Mouse (Mus musculus) kidney, adult 2 months (tissue): ENCODE results near the gene Dnase1l3. TPM values are rescaled to one million over a fixed set of nuclear protein-coding genes. Genes with fewer than 3 reads are reported as not detected.

Experiments
- DNase-seq: peaks from one replicate; pipeline ENCODE4 v3.0.0; 2021
- H3K27ac ChIP-seq: fragments of 200-500 bp; 2 replicates; pipeline ENCODE4 v1.5.1; 2012; ENCODE audit warnings: low read depth, low read length, control low read depth, inconsistent platforms; ENCODE audit not compliant: insufficient read depth
- H3K27me3 ChIP-seq: fragments of 200-500 bp; replicated peaks from 2 replicates; pipeline ENCODE4 v1.6.1; 2012; ENCODE audit warnings: mild to moderate bottlenecking, moderate library complexity, low read length, inconsistent platforms; ENCODE audit not compliant: control insufficient read depth, insufficient read depth
- H3K36me3 ChIP-seq: fragments of 200-500 bp; 2 replicates; pipeline ENCODE4 v1.6.1; 2012; ENCODE audit warnings: mild to moderate bottlenecking, moderate library complexity, low read length, inconsistent platforms; ENCODE audit not compliant: control insufficient read depth, insufficient read depth
- H3K4me1 ChIP-seq: fragments of 200-500 bp; 2 replicates; pipeline ENCODE4 v1.6.1; 2011; ENCODE audit warnings: low read length; ENCODE audit not compliant: control insufficient read depth, insufficient read depth
- H3K4me3 ChIP-seq: fragments of 200-500 bp; 2 replicates; pipeline ENCODE4 v1.5.1; 2011; ENCODE audit warnings: mild to moderate bottlenecking, low read depth, low read length, control low read depth; ENCODE audit not compliant: insufficient read depth
- CTCF ChIP-seq: fragments of 200-500 bp; conservative IDR thresholded peaks from 2 replicates; pipeline ENCODE4 v1.5.1; 2011; ENCODE audit warnings: low read depth, mild to moderate bottlenecking, control low read depth, low read length, moderate library complexity, mixed read lengths; ENCODE audit not compliant: insufficient read depth, insufficient read length
- POLR2A ChIP-seq: fragments of 200-500 bp; IDR thresholded peaks from one replicate; pipeline ENCODE4 v1.6.1; 2011; ENCODE audit warnings: low read depth, low read length, control low read depth
- WGBS: fragments of 180-500 bp; shearing (Covaris S2); methylation state at CpG from one replicate; pipeline ENCODE4 v1.1.7; 2018; 5-methylcytosine and 5-hydroxymethylcytosine counted together
- polyA plus RNA-seq: library from polyadenylated mRNA; depleted of rRNA; stranded (reverse); fragments of >200 nt; gene quantifications from 2 replicates; pipeline ENCODE4 v1.2.3, GENCODE M21; 2012

The Dnase1l3 gene
- polyA plus RNA-seq, 1 experiment: 3.0 TPM

- Histone ChIP-seq H3K27ac (peak overlapping the region; percentile 18; the same call in 1 of the 2 replicates), H3K36me3 (no peaks in the 10 kb centered on the region), H3K27me3 (no peaks in the 10 kb centered on the region), H3K4me1 (peaks cover 4% of the 10 kb centered on the region; the same call in 1 of the 2 replicates), H3K4me3 (peak overlapping the region; percentile 75)
- 35% methylated on average over 18 of the region's 18 CpGs for WGBS
- TF ChIP-seq CTCF: no peak
- no peak for TF ChIP-seq POLR2A
- DNase-seq: peak; percentile 22
These were observed 9.6 kb upstream of the Dnase1l3 start for GRCm38 (mm10) chr14:8003727-8004670.

DNA sequence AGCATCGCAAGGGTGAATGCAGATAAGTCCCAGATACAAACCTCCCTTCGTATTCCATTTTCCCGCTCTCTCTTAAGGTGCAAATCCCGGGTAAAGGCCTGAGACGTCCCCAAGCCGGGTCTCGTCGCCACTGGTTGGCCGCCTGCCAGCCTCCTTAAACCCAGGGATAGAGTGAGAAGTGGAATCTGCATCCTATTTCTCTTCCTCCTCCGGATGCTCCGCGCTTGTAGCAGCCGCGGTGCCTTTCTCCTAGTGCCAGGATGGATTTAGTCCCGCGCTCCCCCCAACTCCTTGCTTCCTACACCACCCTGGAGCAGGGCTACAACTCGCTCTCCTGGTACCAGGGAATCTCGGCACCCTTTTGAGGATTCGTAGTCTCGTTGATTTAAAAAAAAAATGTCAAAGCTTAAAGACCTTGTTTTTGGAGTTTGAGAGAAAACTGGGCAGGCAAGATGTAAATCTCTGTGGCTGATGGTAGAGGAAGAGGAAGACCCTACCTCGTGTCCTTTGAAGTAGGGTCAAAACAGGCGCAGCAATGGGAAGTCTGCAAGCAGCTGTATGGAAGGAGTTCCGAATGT is 8.8 kb upstream of the Dnase1l3 start:
- DNase-seq: peak; percentile 53
- H3K4me1 ChIP-seq: peaks cover 4% of the 10 kb centered on the region; the same call in 1 of the 2 replicates

GRCm38 (mm10) chr14:8002432-8003092 is 8.2 kb upstream of the Dnase1l3 start, which contains the start of gene Abhd6:
TSS of gene Abhd6 (plus strand) at chr14:8002902.
- 1% methylated on average over 38 of the region's 38 CpGs for WGBS
- peak within 1 kb of the TSS; percentile 14; the same call in 1 of the 2 replicates for H3K27ac ChIP-seq
- H3K36me3 ChIP-seq: no peaks in the 10 kb centered on the region
- peaks cover 4% of the 10 kb centered on the region; the same call in 1 of the 2 replicates for H3K4me1 ChIP-seq
- TF ChIP-seq CTCF (no peak), POLR2A (peak; percentile 68)
- no peaks in the 10 kb centered on the region for H3K27me3 ChIP-seq
- H3K4me3 ChIP-seq: peak within 1 kb of the TSS; percentile 75
- DNase-seq: peak; percentile 90

More for the DNA sequence above, 8.8 kb upstream of the Dnase1l3 start:
- H3K27me3 ChIP-seq: no peaks in the 10 kb centered on the region
- 1% methylated on average over 23 of the region's 23 CpGs for WGBS
- H3K36me3 ChIP-seq: no peaks in the 10 kb centered on the region
- H3K27ac ChIP-seq: peak overlapping the region; percentile 14; the same call in 1 of the 2 replicates
- H3K4me3 ChIP-seq: peak overlapping the region; percentile 75
- TF ChIP-seq POLR2A (no peak), CTCF (no peak)

- H3K27ac ChIP-seq: no peak overlapping the region
- DNase-seq: no peak
- H3K36me3 ChIP-seq: no peaks in the 10 kb centered on the region
- H3K27me3 ChIP-seq: no peaks in the 10 kb centered on the region
- no peak overlapping the region for H3K4me3 ChIP-seq
- H3K4me1 ChIP-seq: peaks cover 4% of the 10 kb centered on the region; the same call in 1 of the 2 replicates
- 46% methylated on average over 17 of the region's 17 CpGs for WGBS
- no peak for TF ChIP-seq CTCF
- no peak for TF ChIP-seq POLR2A
These were observed 6.7 kb upstream of the Dnase1l3 start for GRCm38 (mm10) chr14:8000831-8001685.

DNA sequence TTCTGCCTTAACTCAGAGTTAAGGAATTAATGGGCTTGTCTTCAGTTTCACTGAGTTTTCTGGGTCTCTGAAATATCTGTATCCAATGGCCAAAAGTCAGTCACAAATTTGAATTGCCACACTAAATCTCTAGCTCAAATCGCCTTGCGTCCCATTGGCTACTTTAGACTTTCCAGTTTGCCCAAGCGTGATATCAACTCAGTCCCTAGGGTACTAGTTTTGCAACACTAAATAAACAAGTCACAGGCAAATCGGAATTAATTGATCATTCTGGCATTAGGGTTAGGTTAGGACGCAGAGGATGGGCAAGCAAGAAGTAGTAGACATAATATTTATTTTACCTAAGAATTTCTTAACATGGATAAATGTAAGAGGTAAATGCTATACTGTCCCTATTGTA is 5.9 kb upstream of the Dnase1l3 start:
- Histone ChIP-seq H3K27me3 (no peaks in the 10 kb centered on the region), H3K27ac (no peak overlapping the region), H3K4me1 (peaks cover 4% of the 10 kb centered on the region; the same call in 1 of the 2 replicates), H3K36me3 (no peaks in the 10 kb centered on the region), H3K4me3 (no peak overlapping the region)
- WGBS: 88% methylated on average over 5 of the region's 5 CpGs
- no peak for DNase-seq
- no peak for TF ChIP-seq CTCF
- TF ChIP-seq POLR2A: no peak

DNA sequence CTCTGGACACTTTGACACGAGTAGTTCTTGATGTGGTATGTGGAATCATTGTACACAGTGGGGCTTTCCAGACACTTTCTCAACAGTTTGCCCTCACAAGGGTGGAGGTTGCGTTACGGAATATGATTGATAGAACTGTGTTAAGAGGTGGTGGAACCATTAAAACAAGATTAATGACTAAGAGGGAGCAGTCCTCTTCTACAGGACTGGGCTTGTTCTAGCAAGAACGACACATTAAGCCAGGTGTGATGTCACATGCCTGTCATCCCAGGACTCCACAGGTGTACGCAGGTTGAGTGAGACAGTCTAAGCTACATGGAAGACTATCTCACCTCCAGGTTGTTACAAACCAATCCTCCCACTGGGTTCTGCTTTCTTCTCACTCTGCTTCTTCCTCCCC is 5.1 kb upstream of the Dnase1l3 start:
- H3K27me3 ChIP-seq: no peaks in the 10 kb centered on the region
- peaks cover 4% of the 10 kb centered on the region; the same call in 1 of the 2 replicates for H3K4me1 ChIP-seq
- no peak overlapping the region for H3K27ac ChIP-seq
- no peak for DNase-seq
- 86% methylated on average over 5 of the region's 5 CpGs for WGBS
- no peak for TF ChIP-seq CTCF
- TF ChIP-seq POLR2A: no peak
- H3K4me3 ChIP-seq: no peak overlapping the region
- no peaks in the 10 kb centered on the region for H3K36me3 ChIP-seq
